Mouse (Mus musculus) hindbrain, embryonic 14.5 days (tissue): ENCODE results near the gene Fancc. TPM values are rescaled to one million over a fixed set of nuclear protein-coding genes. Genes with fewer than 3 reads are reported as not detected.
A peak's percentile ranks its signal among the peaks of the same experiment; 100 is the strongest.

Experiments used
- ATAC-seq: fragments of 200-750 bp; cut with Nextera tagmentation; 2 replicates; pipeline ENCODE4 v1.8.0; 2017; ENCODE audit warnings: moderate number of reproducible peaks, mild to moderate bottlenecking, moderate TSS enrichment, moderate library complexity; ENCODE audit not compliant: low FRiP score
- DNase-seq: peaks from one replicate; pipeline ENCODE4 v3.0.0-alpha.2; 2015; ENCODE audit warnings: low spot score
- H3K27ac ChIP-seq: fragments of 300-500 bp; sonication (generic); 2 replicates; pipeline ENCODE4 v1.5.1; 2014; ENCODE audit warnings: mild to moderate bottlenecking, moderate library complexity
- H3K27me3 ChIP-seq: fragments of 300-500 bp; sonication (generic); 2 replicates; pipeline ENCODE4 v1.6.1; 2014; ENCODE audit warnings: mild to moderate bottlenecking, low read length, mixed read lengths; ENCODE audit not compliant: control insufficient read depth, insufficient read depth
- H3K36me3 ChIP-seq: fragments of 300-500 bp; sonication (generic); replicated peaks from 2 replicates; pipeline ENCODE4 v1.6.1; 2014; ENCODE audit not compliant: control insufficient read depth, insufficient read depth
- H3K4me1 ChIP-seq: fragments of 300-500 bp; sonication (generic); replicated peaks from 2 replicates; pipeline ENCODE4 v1.6.1; 2014; ENCODE audit warnings: antibody characterized with exemption, low read length, mixed read lengths; ENCODE audit not compliant: control insufficient read depth, insufficient read depth
- H3K4me2 ChIP-seq: fragments of 300-500 bp; sonication (generic); replicated peaks from 2 replicates; pipeline ENCODE4 v1.6.1; 2014; ENCODE audit warnings: mild to moderate bottlenecking, moderate library complexity
- H3K4me3 ChIP-seq: fragments of 300-500 bp; sonication (generic); replicated peaks from 2 replicates; pipeline ENCODE4 v1.5.1; 2014; ENCODE audit warnings: mild to moderate bottlenecking, low read length
- H3K9ac ChIP-seq: fragments of 300-500 bp; sonication (generic); 2 replicates; pipeline ENCODE4 v1.6.1; 2014
- H3K9me3 ChIP-seq: fragments of 300-500 bp; sonication (generic); 2 replicates; pipeline ENCODE4 v1.6.1; 2016; ENCODE audit warnings: low read length; ENCODE audit not compliant: control insufficient read depth
- WGBS: fragments of 180-500 bp; shearing (Covaris S2); extraction: QIAGEN DNeasy Blood & Tissue Kit; methylation state at CpG from one replicate; pipeline ENCODE4 v1.1.7; 2014; 5-methylcytosine and 5-hydroxymethylcytosine counted together
- polyA plus RNA-seq: library from polyadenylated mRNA; unstranded; fragments of >200 nt; fragmentation: Nextera tagmentation; extraction: Ambion mirVana; gene quantifications from 2 replicates; pipeline ENCODE4 v1.2.1, GENCODE M21; 2014

The Fancc gene
- polyA plus RNA-seq, 1 experiment from 2014 or later = 15.9 TPM

DNA sequence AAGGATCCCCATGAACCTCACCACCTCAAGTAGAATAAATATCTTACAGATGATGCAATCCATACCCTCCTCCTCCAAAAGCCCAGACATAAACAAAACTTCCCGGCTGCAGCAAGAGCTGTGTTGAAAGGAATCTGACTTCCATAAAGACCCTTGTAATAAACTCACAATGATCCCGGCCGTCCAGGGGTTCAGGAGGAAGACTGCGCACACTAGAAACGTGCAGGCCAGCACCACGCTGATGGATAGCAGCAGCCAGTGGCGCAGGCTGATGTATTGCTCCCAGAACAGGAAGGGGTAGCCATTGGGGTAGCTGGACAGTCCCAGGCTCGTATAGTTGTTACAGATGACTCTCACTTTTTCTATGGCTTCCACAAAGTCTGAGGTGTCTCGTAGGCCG lies 25.8 kb upstream of the Fancc start:
- no peak overlapping the region for H3K4me2 ChIP-seq
- ATAC-seq (no peak), DNase-seq (no peak)
- 81% methylated on average over 10 of the region's 10 CpGs for WGBS
- H3K27me3 ChIP-seq = no peaks in the 10 kb centered on the region
- H3K9ac ChIP-seq = no peak overlapping the region
- peaks cover 27% of the 10 kb centered on the region; the same call in 1 of the 2 replicates for H3K4me1 ChIP-seq
- no peaks in the 10 kb centered on the region for H3K9me3 ChIP-seq
- no peak overlapping the region for H3K27ac ChIP-seq
- peaks cover 93% of the 10 kb centered on the region for H3K36me3 ChIP-seq
- H3K4me3 ChIP-seq = no peak overlapping the region

DNA sequence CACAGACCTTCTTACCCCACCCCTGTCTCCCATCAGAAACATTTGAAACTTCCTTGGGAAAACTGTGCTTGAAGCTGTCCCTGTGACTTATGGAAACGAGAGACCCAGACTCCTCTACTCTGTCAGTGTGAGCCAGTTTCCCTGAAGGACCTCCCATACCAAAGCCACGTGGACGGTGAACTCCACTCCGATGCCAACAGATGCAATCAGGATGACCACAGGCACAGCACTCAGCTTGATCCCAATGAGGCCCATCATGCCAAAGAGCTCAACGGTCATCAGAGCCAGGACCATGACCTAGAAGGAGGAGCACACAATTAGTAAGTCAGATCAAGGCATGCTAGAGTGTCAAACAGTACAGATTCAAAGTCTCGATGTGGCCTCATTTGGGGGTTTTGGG lies 23.0 kb upstream of the Fancc start:
- DNase-seq (no peak), ATAC-seq (no peak)
- Histone ChIP-seq H3K36me3 (peaks cover 97% of the 10 kb centered on the region), H3K9me3 (no peaks in the 10 kb centered on the region), H3K4me2 (no peak overlapping the region), H3K27ac (no peak overlapping the region), H3K4me3 (no peak overlapping the region), H3K9ac (no peak overlapping the region), H3K27me3 (no peaks in the 10 kb centered on the region), H3K4me1 (peaks cover 14% of the 10 kb centered on the region; the same call in 1 of the 2 replicates)
- WGBS = 90% methylated on average over 6 of the region's 6 CpGs

DNA sequence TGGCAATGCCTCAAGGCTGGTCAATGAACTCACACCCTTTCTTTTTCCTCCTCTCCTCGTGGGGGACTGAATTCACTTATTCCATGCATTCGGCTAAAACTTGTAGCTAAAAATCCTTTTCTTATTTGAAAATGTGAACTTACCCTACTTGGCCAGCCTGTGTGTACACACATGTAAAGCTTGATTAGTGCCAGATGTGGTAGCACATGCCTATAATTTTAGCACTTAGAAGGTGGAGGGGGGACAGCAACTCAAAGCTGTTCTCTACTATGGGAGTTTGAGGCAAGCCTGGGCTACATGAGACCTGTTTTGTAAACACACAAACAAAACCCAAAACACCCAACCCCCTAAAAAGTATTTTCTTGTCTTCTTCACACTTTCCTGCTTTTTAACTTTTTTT lies 19.5 kb upstream of the Fancc start:
- ATAC-seq (no peak), DNase-seq (no peak)
- H3K9ac ChIP-seq = no peak overlapping the region
- 77% methylated on average over 2 of the region's 2 CpGs for WGBS
- H3K36me3 ChIP-seq = peaks cover 94% of the 10 kb centered on the region
- H3K4me3 ChIP-seq = no peak overlapping the region
- no peak overlapping the region for H3K4me2 ChIP-seq
- no peaks in the 10 kb centered on the region for H3K27me3 ChIP-seq
- no peaks in the 10 kb centered on the region for H3K9me3 ChIP-seq
- H3K27ac ChIP-seq = no peak overlapping the region
- peaks cover 11% of the 10 kb centered on the region for H3K4me1 ChIP-seq

DNA sequence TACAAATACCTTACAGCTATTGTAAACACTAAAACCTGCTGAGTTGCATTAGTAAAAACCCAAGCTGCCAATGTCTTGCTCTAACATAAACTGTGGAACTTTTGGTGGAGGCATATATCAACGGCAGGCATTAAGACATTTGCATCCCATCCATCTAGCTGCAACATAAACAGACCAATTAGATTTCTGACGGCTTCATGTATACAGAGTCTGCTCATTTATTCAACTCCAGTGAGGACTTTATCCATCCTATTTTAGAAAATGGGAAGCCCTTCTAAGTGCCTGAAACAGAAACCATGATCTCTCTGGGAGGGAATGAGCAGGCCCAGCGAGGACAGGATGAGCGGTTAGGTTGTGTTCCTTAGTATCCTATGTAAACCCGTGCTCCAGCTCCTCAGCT lies 18.5 kb upstream of the Fancc start:
- Histone ChIP-seq H3K4me1 (peaks cover 11% of the 10 kb centered on the region), H3K4me2 (no peak overlapping the region), H3K36me3 (peaks cover 96% of the 10 kb centered on the region), H3K4me3 (no peak overlapping the region), H3K27me3 (no peaks in the 10 kb centered on the region), H3K9ac (no peak overlapping the region; the same call in 1 of the 2 replicates), H3K27ac (no peak overlapping the region), H3K9me3 (no peaks in the 10 kb centered on the region)
- no peak for ATAC-seq
- no peak for DNase-seq
- 53% methylated on average over 5 of the region's 5 CpGs for WGBS

DNA sequence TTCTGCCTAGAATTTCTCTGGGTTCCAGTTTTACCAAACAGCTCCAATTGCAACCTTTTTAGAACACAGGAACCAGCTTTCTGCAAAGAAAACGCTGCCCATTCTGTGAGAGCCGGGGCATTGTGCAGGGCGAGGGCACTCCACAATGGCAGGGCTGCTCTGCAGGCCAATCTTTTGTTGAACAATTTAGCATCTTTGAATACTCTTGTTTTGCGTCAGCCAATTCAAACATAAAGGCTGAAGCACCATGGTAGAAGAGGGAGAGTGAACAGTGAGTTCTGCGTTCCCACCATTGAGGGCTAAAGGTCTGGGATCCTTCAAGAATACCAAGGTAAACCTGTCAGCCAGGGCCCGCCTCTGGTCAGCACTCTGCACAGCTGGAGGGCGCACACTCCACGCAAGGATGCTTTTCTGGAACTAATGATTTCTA lies 17.9 kb upstream of the Fancc start:
- Histone ChIP-seq H3K9me3 (no peaks in the 10 kb centered on the region), H3K4me2 (no peak overlapping the region), H3K27me3 (no peaks in the 10 kb centered on the region), H3K4me1 (peaks cover 11% of the 10 kb centered on the region), H3K27ac (no peak overlapping the region), H3K9ac (peak overlapping the region; percentile 20; the same call in 1 of the 2 replicates), H3K36me3 (peaks cover 96% of the 10 kb centered on the region), H3K4me3 (no peak overlapping the region)
- DNase-seq (no peak), ATAC-seq (peak; percentile 21; the same call in 1 of the 2 replicates)
- 8% methylated on average over 8 of the region's 8 CpGs for WGBS

DNA sequence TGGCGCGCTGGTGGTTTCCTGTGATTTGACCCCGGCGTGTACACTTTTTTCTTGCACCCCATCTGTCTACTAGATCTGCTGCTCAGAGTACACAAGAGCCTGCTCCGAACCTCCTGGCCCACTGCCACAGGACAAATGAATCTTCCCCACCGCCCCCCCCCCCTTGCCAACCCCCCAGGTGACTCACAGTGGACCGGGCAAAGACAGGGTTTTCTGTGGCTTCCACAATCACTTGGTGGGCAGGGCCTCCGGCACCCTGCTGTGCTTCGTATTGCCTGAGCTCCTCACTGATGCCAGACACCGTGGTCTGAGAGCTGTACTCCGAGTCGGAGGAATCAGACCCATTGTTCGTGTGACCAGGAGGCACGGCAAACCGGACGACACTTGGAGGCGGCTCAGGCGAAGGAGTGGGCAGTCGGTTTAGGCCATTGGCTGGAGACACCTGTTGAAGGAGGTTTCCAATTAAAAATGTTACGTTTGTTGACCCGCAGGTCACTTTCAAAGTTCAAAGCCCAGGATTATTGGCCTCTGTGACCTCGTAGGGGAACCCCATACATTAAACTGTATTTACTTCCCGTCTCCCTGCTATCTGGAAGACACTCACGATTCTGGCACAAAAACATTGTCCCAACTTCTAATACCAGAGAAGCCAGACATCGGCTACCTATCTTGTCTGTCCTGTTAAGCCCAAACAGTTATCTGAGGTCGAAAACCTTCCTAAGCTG lies 16.5 kb upstream of the Fancc start:
- DNase-seq (no peak), ATAC-seq (peak; percentile 21; the same call in 1 of the 2 replicates)
- no peaks in the 10 kb centered on the region for H3K9me3 ChIP-seq
- H3K9ac ChIP-seq = no peak overlapping the region
- H3K4me3 ChIP-seq = no peak overlapping the region
- H3K27me3 ChIP-seq = no peaks in the 10 kb centered on the region
- H3K4me1 ChIP-seq = peaks cover 11% of the 10 kb centered on the region
- peaks cover 93% of the 10 kb centered on the region for H3K36me3 ChIP-seq
- H3K4me2 ChIP-seq = no peak overlapping the region
- WGBS = 41% methylated on average over 25 of the region's 26 CpGs
- H3K27ac ChIP-seq = peak overlapping the region; percentile 64; the same call in 1 of the 2 replicates

DNA sequence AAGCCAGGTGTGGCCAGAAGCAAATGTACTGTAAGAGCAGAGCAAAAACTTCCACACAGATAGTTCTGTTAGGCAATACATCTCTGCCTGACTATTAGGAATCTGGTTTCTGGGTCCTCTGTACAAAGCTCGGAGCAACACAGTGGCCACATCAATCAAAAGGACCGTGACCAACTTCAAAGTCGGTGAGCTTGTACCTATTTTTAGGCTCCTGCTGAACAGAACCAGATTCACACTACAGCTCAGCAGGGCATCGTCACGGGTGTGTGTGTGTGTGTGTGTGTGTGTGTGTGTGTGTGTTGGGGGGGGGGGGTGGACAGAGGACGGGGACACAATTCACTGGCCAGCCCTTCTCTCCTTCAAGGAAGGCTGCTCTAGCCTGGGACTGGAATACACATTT lies 15.3 kb upstream of the Fancc start:
- H3K9ac ChIP-seq = no peak overlapping the region
- peaks cover 11% of the 10 kb centered on the region for H3K4me1 ChIP-seq
- H3K9me3 ChIP-seq = no peaks in the 10 kb centered on the region
- WGBS = 23% methylated on average over 6 of the region's 6 CpGs
- DNase-seq (no peak), ATAC-seq (no peak)
- H3K36me3 ChIP-seq = peaks cover 93% of the 10 kb centered on the region
- no peak overlapping the region for H3K4me2 ChIP-seq
- no peak overlapping the region for H3K4me3 ChIP-seq
- no peaks in the 10 kb centered on the region for H3K27me3 ChIP-seq
- H3K27ac ChIP-seq = no peak overlapping the region

DNA sequence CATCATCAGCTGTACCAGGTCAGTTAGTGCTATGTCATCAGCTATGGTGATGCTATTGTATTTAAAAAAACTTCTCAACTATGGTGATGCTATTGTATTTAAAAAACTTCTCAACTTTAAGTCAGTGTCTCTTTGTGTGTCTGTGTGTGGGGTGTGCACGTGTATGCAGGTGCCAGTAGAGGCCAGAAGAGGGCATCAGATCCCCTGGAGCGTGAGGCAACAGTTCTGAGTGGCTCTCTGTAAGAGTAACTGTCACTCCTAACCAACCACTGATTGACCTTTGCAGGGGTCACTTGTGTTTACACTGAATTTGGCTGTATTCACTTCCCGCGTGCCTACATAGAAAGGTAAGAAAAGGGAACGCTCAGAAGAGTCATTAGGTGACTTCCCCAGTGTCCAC lies 10.7 kb upstream of the Fancc start:
- Histone ChIP-seq H3K4me1 (no peaks in the 10 kb centered on the region), H3K27me3 (no peaks in the 10 kb centered on the region), H3K9me3 (no peaks in the 10 kb centered on the region), H3K9ac (no peak overlapping the region), H3K27ac (no peak overlapping the region), H3K36me3 (peaks cover 53% of the 10 kb centered on the region), H3K4me3 (no peak overlapping the region), H3K4me2 (no peak overlapping the region)
- ATAC-seq (no peak), DNase-seq (no peak)
- WGBS = 92% methylated on average over 5 of the region's 5 CpGs

DNA sequence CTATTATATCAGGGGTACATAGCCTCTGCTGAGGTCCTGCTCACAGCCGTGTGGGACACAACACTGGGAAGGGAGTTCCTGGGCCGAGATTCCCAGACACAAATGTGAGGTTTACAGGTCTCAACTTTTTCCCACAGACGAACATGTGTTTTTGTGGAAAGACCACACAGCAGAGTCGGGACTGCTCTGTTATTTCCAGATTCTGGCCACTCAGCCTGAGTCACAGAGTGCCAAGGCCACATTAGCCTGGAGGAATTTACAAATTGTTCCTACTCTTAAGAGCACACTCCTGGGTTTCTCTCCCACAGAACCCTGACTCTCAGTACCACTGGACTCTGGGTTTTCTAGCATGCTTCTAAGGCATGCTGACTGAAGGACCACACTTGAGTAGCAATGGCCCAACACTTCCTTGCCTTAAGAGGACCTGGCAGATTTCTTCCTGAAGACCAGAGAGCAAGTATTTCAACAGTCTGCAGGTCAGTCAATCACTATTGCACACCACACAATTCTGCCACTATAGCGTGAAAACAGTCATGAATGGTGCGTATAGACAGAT lies 10.0 kb upstream of the Fancc start:
- Histone ChIP-seq H3K4me2 (no peak overlapping the region), H3K9ac (no peak overlapping the region), H3K27ac (no peak overlapping the region), H3K36me3 (peaks cover 46% of the 10 kb centered on the region), H3K9me3 (no peaks in the 10 kb centered on the region), H3K4me1 (no peaks in the 10 kb centered on the region), H3K27me3 (no peaks in the 10 kb centered on the region), H3K4me3 (no peak overlapping the region)
- WGBS = 91% methylated on average over 6 of the region's 6 CpGs
- no peak for DNase-seq
- ATAC-seq = no peak
